Mouse (Mus musculus): ENCODE results near the gene Syt1. TPM values are rescaled to one million over a fixed set of nuclear protein-coding genes. Genes with fewer than 3 reads are reported as not detected.

The Syt1 gene
- polyA plus RNA-seq, 1 experiment from 2014 or later = 0.12 TPM

GRCm38 (mm10) chr10:108800776-108801175 is 210.0 kb downstream of the Syt1 start:
- Histone ChIP-seq H3K9ac (replicated peaks; ENCODE audit: low read depth) (no peak overlapping the region), H3K9me3 (ENCODE audit: low read length) (no peaks in the 10 kb centered on the region), H3K36me3 (ENCODE audit: insufficient read depth, low read length) (no peaks in the 10 kb centered on the region), H3K4me3 (ENCODE audit: low read depth, low read length) (no peak overlapping the region), H3K27ac (ENCODE audit: low read length) (no peak overlapping the region), H3K4me1 (ENCODE audit: insufficient read depth, low read depth, low read length) (no peaks in the 10 kb centered on the region), H3K4me2 (replicated peaks; ENCODE audit: low read depth, low read length) (no peak overlapping the region), H3K27me3 (replicated peaks; ENCODE audit: insufficient read depth, low read length) (no peaks in the 10 kb centered on the region)
- no peak for DNase-seq (ENCODE audit: low spot score)
- ATAC-seq = no peak
- TF ChIP-seq EP300 (IDR thresholded peaks at IDR 0.05) (no peak), CTCF (IDR thresholded peaks at IDR 0.05) (no peak)
- 85% methylated on average over 7 of the region's 7 CpGs for WGBS

- no peak for TF ChIP-seq CTCF (IDR thresholded peaks at IDR 0.05)
- no peak for TF ChIP-seq EP300 (IDR thresholded peaks at IDR 0.05)
- H3K9ac ChIP-seq (replicated peaks; ENCODE audit: low read depth) = no peak overlapping the region
- no peak for ATAC-seq
- H3K9me3 ChIP-seq (ENCODE audit: low read length) = no peaks in the 10 kb centered on the region
- no peak for DNase-seq (ENCODE audit: low spot score)
- H3K36me3 ChIP-seq (ENCODE audit: insufficient read depth, low read length) = no peaks in the 10 kb centered on the region
- no peak overlapping the region for H3K4me3 ChIP-seq (ENCODE audit: low read depth, low read length)
- 67% methylated on average over 4 of the region's 4 CpGs for WGBS
- H3K4me2 ChIP-seq (replicated peaks; ENCODE audit: low read depth, low read length) = no peak overlapping the region
- no peaks in the 10 kb centered on the region for H3K4me1 ChIP-seq (ENCODE audit: insufficient read depth, low read depth, low read length)
- no peak overlapping the region for H3K27ac ChIP-seq (ENCODE audit: low read length)
- H3K27me3 ChIP-seq (replicated peaks; ENCODE audit: insufficient read depth, low read length) = no peaks in the 10 kb centered on the region
These were observed 212.0 kb downstream of the Syt1 start for GRCm38 (mm10) chr10:108798826-108799225.

- no peak for ATAC-seq
- H3K4me1 ChIP-seq (ENCODE audit: insufficient read depth, low read depth, low read length) = no peaks in the 10 kb centered on the region
- H3K4me2 ChIP-seq (replicated peaks; ENCODE audit: low read depth, low read length) = no peak overlapping the region
- WGBS = 88% methylated on average over 5 of the region's 5 CpGs
- no peaks in the 10 kb centered on the region for H3K9me3 ChIP-seq (ENCODE audit: low read length)
- DNase-seq (ENCODE audit: low spot score) = no peak
- no peaks in the 10 kb centered on the region for H3K36me3 ChIP-seq (ENCODE audit: insufficient read depth, low read length)
- no peak overlapping the region for H3K27ac ChIP-seq (ENCODE audit: low read length)
- H3K4me3 ChIP-seq (ENCODE audit: low read depth, low read length) = no peak overlapping the region
- no peak for TF ChIP-seq CTCF (IDR thresholded peaks at IDR 0.05)
- TF ChIP-seq EP300 (IDR thresholded peaks at IDR 0.05) = no peak
- no peak overlapping the region for H3K9ac ChIP-seq (replicated peaks; ENCODE audit: low read depth)
- no peaks in the 10 kb centered on the region for H3K27me3 ChIP-seq (replicated peaks; ENCODE audit: insufficient read depth, low read length)
These were observed 228.0 kb downstream of the Syt1 start for GRCm38 (mm10) chr10:108782817-108783216.

GRCm38 (mm10) chr10:108780614-108781013 is 230.2 kb downstream of the Syt1 start:
- Histone ChIP-seq H3K27ac (ENCODE audit: low read length) (no peak overlapping the region), H3K9me3 (ENCODE audit: low read length) (no peaks in the 10 kb centered on the region), H3K36me3 (ENCODE audit: insufficient read depth, low read length) (no peaks in the 10 kb centered on the region), H3K9ac (replicated peaks; ENCODE audit: low read depth) (no peak overlapping the region), H3K4me2 (replicated peaks; ENCODE audit: low read depth, low read length) (no peak overlapping the region), H3K27me3 (replicated peaks; ENCODE audit: insufficient read depth, low read length) (no peaks in the 10 kb centered on the region), H3K4me1 (ENCODE audit: insufficient read depth, low read depth, low read length) (no peaks in the 10 kb centered on the region), H3K4me3 (ENCODE audit: low read depth, low read length) (no peak overlapping the region)
- 81% methylated on average over 3 of the region's 3 CpGs for WGBS
- DNase-seq (ENCODE audit: low spot score) = no peak
- TF ChIP-seq EP300 (IDR thresholded peaks at IDR 0.05) (no peak), CTCF (IDR thresholded peaks at IDR 0.05) (no peak)
- ATAC-seq = no peak

GRCm38 (mm10) chr10:108776735-108777134 is 234.0 kb downstream of the Syt1 start:
- DNase-seq (ENCODE audit: low spot score) (no peak), ATAC-seq (no peak)
- Histone ChIP-seq H3K4me2 (replicated peaks; ENCODE audit: low read depth, low read length) (no peak overlapping the region), H3K9ac (replicated peaks; ENCODE audit: low read depth) (no peak overlapping the region), H3K27me3 (replicated peaks; ENCODE audit: insufficient read depth, low read length) (no peaks in the 10 kb centered on the region), H3K27ac (ENCODE audit: low read length) (no peak overlapping the region), H3K4me1 (ENCODE audit: insufficient read depth, low read depth, low read length) (no peaks in the 10 kb centered on the region), H3K36me3 (ENCODE audit: insufficient read depth, low read length) (no peaks in the 10 kb centered on the region), H3K4me3 (ENCODE audit: low read depth, low read length) (no peak overlapping the region), H3K9me3 (ENCODE audit: low read length) (no peaks in the 10 kb centered on the region)
- TF ChIP-seq CTCF (IDR thresholded peaks at IDR 0.05) = no peak
- TF ChIP-seq EP300 (IDR thresholded peaks at IDR 0.05) = no peak
- WGBS = 53% methylated on average over 8 of the region's 8 CpGs

- H3K27ac ChIP-seq (ENCODE audit: low read length) = no peak overlapping the region
- TF ChIP-seq EP300 (IDR thresholded peaks at IDR 0.05) (no peak), CTCF (IDR thresholded peaks at IDR 0.05) (no peak)
- H3K9me3 ChIP-seq (ENCODE audit: low read length) = no peaks in the 10 kb centered on the region
- H3K27me3 ChIP-seq (replicated peaks; ENCODE audit: insufficient read depth, low read length) = no peaks in the 10 kb centered on the region
- no peaks in the 10 kb centered on the region for H3K4me1 ChIP-seq (ENCODE audit: insufficient read depth, low read depth, low read length)
- ATAC-seq = no peak
- no peak overlapping the region for H3K4me2 ChIP-seq (replicated peaks; ENCODE audit: low read depth, low read length)
- H3K4me3 ChIP-seq (ENCODE audit: low read depth, low read length) = no peak overlapping the region
- no peaks in the 10 kb centered on the region for H3K36me3 ChIP-seq (ENCODE audit: insufficient read depth, low read length)
- no peak overlapping the region for H3K9ac ChIP-seq (replicated peaks; ENCODE audit: low read depth)
- DNase-seq (ENCODE audit: low spot score) = no peak
- WGBS = 72% methylated on average over 6 of the region's 6 CpGs
These were observed 239.7 kb downstream of the Syt1 start for GRCm38 (mm10) chr10:108771081-108771480.

GRCm38 (mm10) chr10:108765564-108765963 is 245.2 kb downstream of the Syt1 start:
- DNase-seq (ENCODE audit: low spot score) (no peak), ATAC-seq (no peak)
- H3K9me3 ChIP-seq (ENCODE audit: low read length) = no peaks in the 10 kb centered on the region
- H3K27ac ChIP-seq (ENCODE audit: low read length) = no peak overlapping the region
- TF ChIP-seq EP300 (IDR thresholded peaks at IDR 0.05) = no peak
- TF ChIP-seq CTCF (IDR thresholded peaks at IDR 0.05) = no peak
- H3K4me2 ChIP-seq (replicated peaks; ENCODE audit: low read depth, low read length) = no peak overlapping the region
- H3K4me1 ChIP-seq (ENCODE audit: insufficient read depth, low read depth, low read length) = no peaks in the 10 kb centered on the region
- no peak overlapping the region for H3K9ac ChIP-seq (replicated peaks; ENCODE audit: low read depth)
- no peaks in the 10 kb centered on the region for H3K36me3 ChIP-seq (ENCODE audit: insufficient read depth, low read length)
- H3K4me3 ChIP-seq (ENCODE audit: low read depth, low read length) = no peak overlapping the region
- H3K27me3 ChIP-seq (replicated peaks; ENCODE audit: insufficient read depth, low read length) = no peaks in the 10 kb centered on the region
